Mouse (Mus musculus) v-Abl transformed pro-B cells (cell line): ENCODE data around the gene Aif1.

ENCODE experiments used
- in situ Hi-C, 2 experiments: fragments of 400-800 bp; cut with MboI; formaldehyde crosslinking; loops; one replicate each; pipeline ENCODE4 v1.15.1; 2025; ENCODE audit not compliant: unreplicated experiment in 2 of 2

The Aif1 gene

GRCm38 (mm10) chr17:35168541-35169207 is 7.2 kb downstream of the Aif1 start:
- in situ Hi-C loops, result no loop called here

- in situ Hi-C loops, result no loop called here
Observed at GRCm38 (mm10) chr17:35167794-35168193, 8.1 kb downstream of the Aif1 start.

- in situ Hi-C loops, result no loop called here
Observed at GRCm38 (mm10) chr17:35166352-35167035, 9.4 kb downstream of the Aif1 start.

GRCm38 (mm10) chr17:35165451-35166155 is 10.3 kb downstream of the Aif1 start:
- in situ Hi-C loops, result no loop called here

GRCm38 (mm10) chr17:35164568-35165450 is 11.1 kb downstream of the Aif1 start, which contains the start of gene Prrc2a:
Gene Prrc2a, minus strand, starts transcription at chr17:35164897.
- in situ Hi-C loops, result no loop called here

- in situ Hi-C loops, result no loop called here
Observed at GRCm38 (mm10) chr17:35164218-35164567, 11.7 kb downstream of the Aif1 start.

GRCm38 (mm10) chr17:35163326-35164081 is 12.4 kb downstream of the Aif1 start:
- in situ Hi-C loops, result no loop called here

GRCm38 (mm10) chr17:35162730-35163129 is 13.1 kb downstream of the Aif1 start:
- in situ Hi-C loops, result no loop called here

- in situ Hi-C loops, result no loop called here
Observed at GRCm38 (mm10) chr17:35162121-35162520, 13.7 kb downstream of the Aif1 start.

GRCm38 (mm10) chr17:35161421-35161820 is 14.4 kb downstream of the Aif1 start:
- in situ Hi-C loops, result no loop called here

GRCm38 (mm10) chr17:35159638-35160037 is 16.2 kb downstream of the Aif1 start:
- in situ Hi-C loops, result no loop called here

GRCm38 (mm10) chr17:35158850-35159593 is 16.8 kb downstream of the Aif1 start:
- in situ Hi-C loops, result no loop called here

- in situ Hi-C loops, result no loop called here
Observed at GRCm38 (mm10) chr17:35157661-35158175, 18.1 kb downstream of the Aif1 start.

GRCm38 (mm10) chr17:35157254-35157653 is 18.6 kb downstream of the Aif1 start:
- in situ Hi-C loops, result no loop called here

GRCm38 (mm10) chr17:35156461-35157200 is 19.2 kb downstream of the Aif1 start:
- in situ Hi-C loops, result no loop called here

- in situ Hi-C loops, result no loop called here
Observed at GRCm38 (mm10) chr17:35155451-35155850, 20.4 kb downstream of the Aif1 start.

- in situ Hi-C loops, result no loop called here
Observed at GRCm38 (mm10) chr17:35154616-35155015, 21.3 kb downstream of the Aif1 start.

GRCm38 (mm10) chr17:35153931-35154330 is 21.9 kb downstream of the Aif1 start:
- in situ Hi-C loops, result no loop called here
